20 mouse cellular contexts compared by ENCODE assay signal in genomic region chr10:82680769-82681168, GRCm38 (mm10). TPM values are rescaled to one million over a fixed set of nuclear protein-coding genes. Genes with fewer than 3 reads are reported as not detected.
A peak's percentile ranks its signal among the peaks of the same experiment; 100 is the strongest.
DNase-seq lines count a peak whose midpoint lies in the region; TF ChIP-seq lines count a peak whose summit lies in the region.
"Had no signal": no experiment of that assay in that cellular context is flagged by ENCODE, and none has a peak within 500 bp of the region (broad histone marks: within the 10 kb centered on the region; RNA-seq: fewer than 3 reads in every experiment).

No protein-coding gene starts in this region.

- H3K4me3 ChIP-seq in cortical plate, adult 2 months (ENCODE audit: insufficient read depth, low read length): no peak overlapping the region
- H3K4me3 ChIP-seq: embryonic facial prominence, embryonic 15.5 days; heart, embryonic 15.5 days; liver, embryonic 15.5 days had no signal

- H3K27ac ChIP-seq in cortical plate, adult 2 months (ENCODE audit: insufficient read depth, low read length): peak overlapping the region; percentile 78; the same call in 1 of the 2 replicates
- H3K27ac ChIP-seq: embryonic facial prominence, embryonic 15.5 days; heart, embryonic 15.5 days; kidney, postnatal 0 days; liver, embryonic 15.5 days had no signal

- TF ChIP-seq CTCF in cortical plate, adult 2 months (IDR thresholded peaks at IDR 0.05; ENCODE audit: extremely low read depth, insufficient read depth, low read length): no peak

- peak; percentile 73 to 92 for DNase-seq in layer of hippocampus, adult 18-20 months (ENCODE audit: low spot score in 2 of 2)
- no peak for DNase-seq in layer of hippocampus, adult 9-10 months (ENCODE audit: low spot score)
- peak; percentile 68 to 77 for DNase-seq in left cerebral cortex, adult 18-20 months (ENCODE audit: low spot score in 2 of 2)
- peak; percentile 68 for DNase-seq in right cerebral cortex, postnatal 25 days
- DNase-seq in thymus, adult 18-20 months: no peak
- no peak for DNase-seq in gastrocnemius, postnatal 36 days
- DNase-seq: adrenal gland, postnatal 10 days; cerebellum, postnatal 10 days; gastrocnemius, postnatal 10 days; heart, adult 18-20 months; heart, postnatal 4 days; kidney, adult 11 months; thymus, postnatal 14 days had no signal

- intact Hi-C loops in gastrocnemius, postnatal 36 days (cut with DNase I): no loop called here

- peaks cover 3% of the 10 kb centered on the region; the same call in 1 of the 2 replicates for H3K4me1 ChIP-seq in cortical plate, adult 2 months (ENCODE audit: control insufficient read depth, insufficient read depth, low read length)
- H3K4me1 ChIP-seq: heart, embryonic 15.5 days had no signal

- no peak for TF ChIP-seq POLR2A in cortical plate, adult 2 months (IDR thresholded peaks at IDR 0.05; ENCODE audit: extremely low read depth, insufficient read depth, low read length)

RNA-seq across cellular contexts. Expression of gene Glt8d2, which starts 9.7 kb away (rescaled TPM):
- 10 to 100 TPM; 20.1 to 23.8 TPM for total RNA-seq in layer of hippocampus, adult 18-20 months (2021)
- 17.7 and 18.1 TPM in 2 replicates for polyA plus RNA-seq in cortical plate, adult 2 months (2012; rRNA removed)
- 10 to 100 TPM; 25.4 to 25.9 TPM for total RNA-seq in left cerebral cortex, adult 18-20 months (2021)
- 1 to 10 TPM; 1.7 to 2.8 TPM for total RNA-seq in gastrocnemius, postnatal 36 days (2021)
- total RNA-seq: monocyte, adult 5-6 weeks had no signal
- polyA plus RNA-seq: G1E had no signal

RNA-seq across cellular contexts. Expression of gene Hcfc2, which starts 15.2 kb away (rescaled TPM):
- total RNA-seq in layer of hippocampus, adult 18-20 months (2021): 10 to 100 TPM; 51.9 TPM
- polyA plus RNA-seq in cortical plate, adult 2 months (2012; rRNA removed): 33.1 and 33.8 TPM in 2 replicates
- 10 to 100 TPM; 49.4 to 58.5 TPM for total RNA-seq in left cerebral cortex, adult 18-20 months (2021)
- total RNA-seq in gastrocnemius, postnatal 36 days (2021): 10 to 100 TPM; 23.8 to 24.6 TPM

RNA-seq across cellular contexts. Expression of gene Tdg, which starts 51.1 kb away (rescaled TPM):
- total RNA-seq in layer of hippocampus, adult 18-20 months (2021): 10 to 100 TPM; 32.6 to 35.1 TPM
- polyA plus RNA-seq in cortical plate, adult 2 months (2012; rRNA removed): 54.7 and 61.6 TPM in 2 replicates
- total RNA-seq in left cerebral cortex, adult 18-20 months (2021): 10 to 100 TPM; 35.7 to 41.1 TPM
- 10 to 100 TPM; 15.3 to 15.5 TPM for total RNA-seq in gastrocnemius, postnatal 36 days (2021)

RNA-seq across cellular contexts. Expression of gene 1190007I07Rik, which starts 57.7 kb away (rescaled TPM):
- 10 to 100 TPM; 17.8 to 20.7 TPM for total RNA-seq in layer of hippocampus, adult 18-20 months (2021)
- polyA plus RNA-seq in cortical plate, adult 2 months (2012; rRNA removed): 32.5 and 33.3 TPM in 2 replicates
- total RNA-seq in left cerebral cortex, adult 18-20 months (2021): 10 to 100 TPM; 18.1 to 20.9 TPM
- total RNA-seq in gastrocnemius, postnatal 36 days (2021): 10 to 100 TPM; 28.6 to 32.7 TPM

Comparison
In these comparisons a context has a peak if more than half of its experiments do, and no peak if none do; other contexts are left out.
1. DNase-seq: peak in layer of hippocampus, adult 18-20 months (2 of 2), left cerebral cortex, adult 18-20 months (2 of 2) and right cerebral cortex, postnatal 25 days (single experiment); none in layer of hippocampus, adult 9-10 months (single experiment), thymus, adult 18-20 months (0 of 2) and gastrocnemius, postnatal 36 days (0 of 2).
2. RNA of gene Glt8d2, which starts 9.7 kb away (total RNA-seq): 25.4 to 25.9 TPM in left cerebral cortex, adult 18-20 months and 20.1 to 23.8 TPM in layer of hippocampus, adult 18-20 months; 1.7 to 2.8 TPM in gastrocnemius, postnatal 36 days; every median in the first group is over 4 times any median in the second.